Mouse (Mus musculus): ENCODE results near the gene Gm16427.
"Not testable (repeated sequence)": the region's sequence is repeated elsewhere in the genome, so short reads cannot be mapped to it uniquely, and the experiment has no call there.

The Gm16427 gene

GRCm38 (mm10) chr5:93540100-93540499, at the start of gene Gm16427:
Gene Gm16427, minus strand, starts transcription at chr5:93540200.
- not testable (repeated sequence) for DNase-seq (ENCODE audit: low read depth)

All from c-Kit-positive CD71-positive TER-119-negative erythroid progenitor cells, embryonic 14.5 days (primary cell).